Mouse (Mus musculus) left cerebral cortex, adult 18-20 months (tissue): ENCODE measurements around the gene Zfp808. TPM values are rescaled to one million over a fixed set of nuclear protein-coding genes. Genes with fewer than 3 reads are reported as not detected.
"Not testable (repeated sequence)": the region's sequence is repeated elsewhere in the genome, so short reads cannot be mapped to it uniquely, and the experiment has no call there.

ENCODE experiments used
- DNase-seq, 2 experiments: peaks; one replicate each; pipeline ENCODE4 v3.0.0; 2021 to 2022; ENCODE audit warnings: low spot score in 2 of 2, mixed read lengths in 1 of 2
- long read RNA-seq, 2 experiments: library from polyadenylated mRNA; stranded (forward); transcript quantifications; one replicate each; pipeline ENCODE4 v2.0.0; 2021
- total RNA-seq, 2 experiments: library from RNA; stranded (reverse); gene quantifications; 2 replicates each; pipeline ENCODE4 v1.2.3; 2021

Zfp808 gene
- 1 to 10 TPM; 6.8 to 7.0 TPM for total RNA-seq
- long read RNA-seq, experiment 1, partial matches to known transcripts: 0 of 1 reads
- long read RNA-seq, experiment 1, other reads (novel, unspliced or antisense): 1 of 1 reads
- long read RNA-seq, experiment 2: 0 reads

GRCm38 (mm10) chr13:62129432-62130171, at the start of gene Zfp808:
Gene Zfp808, plus strand, starts transcription at chr13:62129886.
- DNase-seq: peak; percentile 12 to 38

DNA sequence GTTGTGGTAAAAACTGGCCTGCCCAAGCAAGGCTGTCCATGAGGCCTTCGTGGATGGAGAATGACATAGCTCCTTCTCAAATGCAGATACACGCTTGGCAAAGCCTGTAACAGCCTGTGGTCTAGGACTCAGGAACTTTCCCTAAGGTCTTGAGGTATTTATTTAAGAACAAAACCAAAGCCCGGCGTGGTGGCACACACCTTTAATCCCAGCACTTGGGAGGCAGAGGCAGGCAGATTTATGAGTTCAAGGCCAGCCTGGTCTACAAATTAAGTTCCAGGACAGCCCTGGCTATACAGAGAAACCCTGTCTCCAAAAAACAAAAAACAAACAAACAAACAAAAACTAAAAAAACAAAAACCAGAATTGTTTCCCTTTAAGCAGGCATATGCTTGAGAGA, 30.9 kb upstream of the Zfp808 start:
- DNase-seq: not testable (repeated sequence)

DNA sequence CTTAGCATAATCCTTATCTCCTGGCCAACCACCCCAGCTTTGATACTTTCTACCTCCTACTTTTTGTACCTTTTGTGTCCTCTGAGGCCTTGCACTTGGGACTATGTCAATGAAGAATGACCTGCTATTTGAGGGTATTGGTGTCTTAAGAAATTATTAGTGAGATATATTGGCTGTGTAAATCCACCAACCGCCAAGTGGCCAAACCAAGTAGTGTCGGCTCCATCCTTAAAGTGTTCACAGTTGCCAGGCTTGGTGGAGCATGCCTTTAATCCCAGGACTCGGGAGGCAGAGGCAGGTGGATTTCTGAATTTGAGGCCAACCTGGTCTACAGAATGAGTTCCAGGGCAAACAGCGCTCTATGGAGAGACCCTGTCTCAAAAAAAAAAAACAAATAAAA, 30.2 kb upstream of the Zfp808 start:
- not testable (repeated sequence) for DNase-seq

- not testable (repeated sequence) for DNase-seq
These were observed 27.3 kb upstream of the Zfp808 start for GRCm38 (mm10) chr13:62102368-62102767.

DNA sequence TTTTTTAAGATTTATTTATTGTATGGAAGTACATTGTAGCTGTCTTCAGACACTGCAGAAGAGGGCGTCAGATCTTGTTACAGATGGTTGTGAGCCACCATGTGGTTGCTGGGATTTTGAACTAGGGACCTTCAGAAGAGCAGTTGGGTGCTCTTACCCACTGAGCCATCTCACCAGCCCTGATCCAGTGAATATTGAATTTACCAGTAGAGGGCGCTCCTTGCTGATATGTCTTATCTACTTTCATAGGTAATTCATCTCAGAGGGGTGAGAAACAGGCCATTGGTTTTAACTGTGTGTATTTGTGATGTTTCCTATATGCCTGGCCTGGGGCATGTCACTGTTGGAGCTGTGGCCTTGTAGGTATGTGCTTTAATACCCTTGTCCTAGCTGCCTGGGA, 13.8 kb upstream of the Zfp808 start:
- not testable (repeated sequence) for DNase-seq

DNA sequence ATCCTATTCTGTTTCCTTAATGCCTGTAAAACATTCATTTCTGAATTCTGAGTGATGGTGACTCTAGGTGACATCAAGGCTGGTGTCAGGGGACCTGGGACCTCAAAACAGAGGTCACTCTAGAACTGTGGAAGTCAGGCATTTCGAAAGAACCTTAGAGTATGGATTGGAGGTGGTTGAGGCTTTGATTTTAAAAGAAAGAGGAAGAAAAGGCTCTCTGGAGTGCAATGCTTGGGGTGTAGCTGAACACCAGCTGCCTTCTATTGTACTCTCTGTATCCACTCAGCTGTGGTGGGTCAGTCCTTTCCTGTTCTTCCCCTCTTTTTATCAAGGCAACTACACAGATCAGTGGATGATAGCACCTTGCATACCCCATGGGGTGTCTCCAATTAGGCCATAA, 8.1 kb upstream of the Zfp808 start:
- DNase-seq: not testable (repeated sequence)

GRCm38 (mm10) chr13:62181835-62182755, 52.4 kb downstream of the Zfp808 start:
- DNase-seq: not testable (repeated sequence)

DNA sequence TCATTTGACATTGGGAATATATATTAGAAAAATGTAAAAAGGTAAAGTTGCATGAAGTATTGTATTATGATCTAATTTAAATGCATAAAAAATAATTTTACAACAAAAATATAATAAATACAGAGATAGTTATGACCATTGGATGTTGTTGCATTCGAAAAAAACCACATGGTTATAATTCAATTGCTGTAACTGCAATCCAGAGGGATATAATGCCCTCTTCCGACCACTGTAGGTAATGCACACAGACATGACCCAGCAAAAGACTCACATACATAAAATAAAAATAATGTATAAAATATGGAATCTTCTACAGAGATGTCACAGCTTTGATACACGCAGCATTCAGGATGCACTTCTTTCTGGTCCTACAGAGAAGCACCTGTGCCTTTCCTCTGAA, 115.6 kb downstream of the Zfp808 start:
- DNase-seq: no peak

DNA sequence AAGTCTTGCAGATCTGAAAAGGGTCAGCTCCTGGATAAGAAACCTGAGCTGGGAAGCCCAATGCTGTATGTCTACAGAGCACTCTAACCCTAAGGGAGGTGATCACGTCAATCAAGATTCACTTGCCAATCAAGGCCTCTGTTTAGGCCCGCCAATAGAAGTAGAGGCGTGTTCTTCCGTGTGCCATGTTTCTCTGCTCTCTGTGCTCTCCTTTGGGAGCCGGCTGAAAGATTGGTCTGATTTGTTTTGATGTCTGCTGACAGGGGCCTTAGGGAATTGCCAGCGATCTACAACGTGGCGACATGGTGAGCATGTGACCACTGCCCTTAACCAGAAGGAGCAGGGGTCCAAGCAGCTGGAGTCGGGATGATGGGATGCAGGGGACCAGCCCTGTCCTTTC, 125.5 kb downstream of the Zfp808 start:
- DNase-seq: not testable (repeated sequence)

DNA sequence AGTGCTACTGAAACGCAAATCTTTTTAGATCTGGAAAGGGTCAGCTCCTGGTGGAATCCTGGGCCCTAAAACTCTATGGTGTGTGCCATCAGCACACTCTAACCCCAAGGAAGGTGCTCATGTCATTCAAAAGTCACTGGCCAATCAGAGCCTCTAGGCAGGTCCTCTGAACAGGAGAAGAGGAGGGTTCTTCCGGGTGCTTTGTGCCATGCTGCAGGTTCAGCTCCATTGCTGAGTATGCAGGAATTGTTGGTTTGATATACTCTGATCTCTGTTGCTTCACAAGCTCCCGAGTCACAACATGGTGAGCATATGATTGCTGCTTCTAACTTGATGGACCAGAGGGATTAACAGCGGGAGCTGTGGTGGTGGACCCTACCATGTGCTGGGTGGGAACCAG, 133.7 kb downstream of the Zfp808 start:
- DNase-seq: no peak
